Mouse (Mus musculus): ENCODE measurements at regions not wholly inside any gene's neighbourhood (a gene's known extent, or its start where the extent isn't known, plus 50 kb on each side); places are given as distances from the start of the nearest gene placed in this dataset.

DNA sequence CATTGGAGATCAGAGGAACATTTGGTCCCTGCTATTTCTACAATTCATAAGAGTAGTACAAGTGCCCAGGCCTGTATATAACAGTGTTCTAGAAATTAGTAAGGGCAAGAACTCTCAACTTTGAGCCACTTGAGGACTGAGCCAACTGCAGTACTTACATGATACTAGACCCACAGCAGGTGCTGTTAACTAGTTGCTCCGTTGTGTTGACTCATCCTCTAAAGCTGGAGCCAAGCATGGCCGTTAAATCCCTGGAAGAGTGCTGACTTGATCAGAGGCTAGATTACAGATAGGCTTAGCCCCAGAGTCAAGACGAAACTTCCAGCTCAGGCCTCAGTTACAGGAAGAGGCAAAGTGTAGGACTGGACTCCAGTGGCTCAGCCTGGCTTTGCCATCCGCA lies 107.0 kb upstream of the Ncam1 start:
- TF ChIP-seq CEBPB (IDR thresholded peaks at IDR 0.05; ENCODE audit: low read depth), result no peak
- TF ChIP-seq MYOD1 (IDR thresholded peaks at IDR 0.05; ENCODE audit: control insufficient read depth, insufficient read length, low read depth), result peak; percentile 70
- H3ac ChIP-seq (ENCODE audit: control insufficient read depth, insufficient read length, low read depth), result no peak overlapping the region
- H3K79me3 ChIP-seq (ENCODE audit: low read depth), result no peaks in the 10 kb centered on the region
- H3K27me3 ChIP-seq (ENCODE audit: control insufficient read depth, insufficient read depth, insufficient read length), result no peaks in the 10 kb centered on the region
- no peak overlapping the region for H3K4me3 ChIP-seq (ENCODE audit: insufficient read depth, poor library complexity, severe bottlenecking)
- no peaks in the 10 kb centered on the region for H3K79me2 ChIP-seq (ENCODE audit: control insufficient read depth, insufficient read depth)
- H3K36me3 ChIP-seq (ENCODE audit: control insufficient read depth, insufficient read depth), result no peaks in the 10 kb centered on the region

DNA sequence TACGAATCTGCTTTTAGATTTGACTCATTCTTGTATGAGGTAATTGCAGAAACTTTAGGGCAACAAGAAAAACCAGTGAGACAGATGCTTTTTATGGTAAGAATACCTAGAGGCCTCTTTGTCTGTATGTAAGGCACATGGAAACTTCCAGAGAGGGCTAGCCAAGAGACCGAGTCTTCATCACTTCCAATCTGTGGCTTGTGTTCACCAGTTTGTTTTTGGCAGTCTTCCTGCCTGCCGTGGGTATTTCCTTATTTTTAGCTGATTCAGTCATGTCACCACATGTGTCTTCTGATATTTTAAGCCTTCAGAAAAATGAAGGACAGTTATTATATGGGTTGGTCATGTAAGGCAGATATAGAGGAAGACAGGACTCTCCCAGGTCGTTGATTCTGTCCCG lies 100.2 kb upstream of the Ncam1 start:
- H3ac ChIP-seq (ENCODE audit: control insufficient read depth, insufficient read length, low read depth), result no peak overlapping the region
- no peaks in the 10 kb centered on the region for H3K79me2 ChIP-seq (ENCODE audit: control insufficient read depth, insufficient read depth)
- no peak for TF ChIP-seq MYOD1 (IDR thresholded peaks at IDR 0.05; ENCODE audit: control insufficient read depth, insufficient read length, low read depth)
- TF ChIP-seq MAX (IDR thresholded peaks at IDR 0.05), result no peak
- no peak for TF ChIP-seq FOSL1 (IDR thresholded peaks at IDR 0.05; ENCODE audit: insufficient read depth, low read length, poor library complexity, severe bottlenecking)
- no peak for TF ChIP-seq USF1 (IDR thresholded peaks at IDR 0.05; ENCODE audit: low read depth)
- TF ChIP-seq CTCF (IDR thresholded peaks at IDR 0.05; ENCODE audit: control insufficient read depth, insufficient read depth, insufficient read length), result no peak
- no peak for TF ChIP-seq CEBPB (IDR thresholded peaks at IDR 0.05; ENCODE audit: low read depth)
- no peak for TF ChIP-seq MYOG (IDR thresholded peaks at IDR 0.05; ENCODE audit: control insufficient read depth, extremely low read depth, insufficient read length)
- H3K4me3 ChIP-seq (ENCODE audit: insufficient read depth, poor library complexity, severe bottlenecking), result no peak overlapping the region
- H3K36me3 ChIP-seq (ENCODE audit: control insufficient read depth, insufficient read depth), result no peaks in the 10 kb centered on the region
- no peaks in the 10 kb centered on the region for H3K79me3 ChIP-seq (ENCODE audit: low read depth)
- no peaks in the 10 kb centered on the region for H3K27me3 ChIP-seq (ENCODE audit: control insufficient read depth, insufficient read depth, insufficient read length)

DNA sequence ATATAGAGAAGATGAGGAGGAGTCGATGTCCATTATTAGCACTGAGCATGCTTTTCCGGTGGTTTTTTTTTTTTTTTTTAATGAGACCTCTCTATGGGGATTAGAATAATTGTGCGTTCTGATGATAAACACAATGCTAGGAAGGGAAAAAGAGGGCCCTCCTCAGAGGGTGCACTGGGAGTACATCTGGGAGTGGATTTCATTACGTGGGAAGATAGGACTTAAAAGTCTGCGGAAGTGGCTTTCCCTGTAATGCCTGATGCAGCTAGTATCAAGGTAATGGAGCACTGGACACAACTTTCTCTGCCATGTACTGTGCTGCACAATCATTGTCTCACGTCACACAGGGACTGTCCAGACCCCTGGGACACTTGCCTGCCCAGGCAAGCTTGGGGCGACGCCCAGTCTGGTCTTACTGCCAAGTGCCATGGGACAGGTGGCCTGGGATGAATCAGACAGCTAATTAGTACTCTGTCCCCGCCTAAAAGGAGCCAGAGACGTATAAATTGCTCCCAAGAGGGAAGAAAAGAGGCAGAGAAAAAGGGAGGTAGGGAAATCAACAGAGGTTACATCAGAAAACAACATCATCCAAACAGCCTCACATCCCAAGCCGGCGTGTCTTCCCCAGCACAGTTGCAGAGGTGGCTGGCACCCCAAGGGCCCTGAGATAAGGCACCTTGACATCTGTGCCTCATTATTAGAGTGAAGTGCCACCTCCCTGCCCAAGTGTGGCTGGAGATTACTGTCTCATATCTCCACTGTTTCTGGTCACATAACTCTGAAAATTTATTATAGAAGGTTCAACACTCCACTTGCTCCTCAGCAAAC lies 86.0 kb upstream of the Ncam1 start:
- Histone ChIP-seq H3K79me2 (ENCODE audit: control insufficient read depth, insufficient read depth) (no peaks in the 10 kb centered on the region), H3K36me3 (ENCODE audit: control insufficient read depth, insufficient read depth) (no peaks in the 10 kb centered on the region), H3K4me3 (ENCODE audit: insufficient read depth, poor library complexity, severe bottlenecking) (no peak overlapping the region), H3ac (ENCODE audit: control insufficient read depth, insufficient read length, low read depth) (no peak overlapping the region), H3K27me3 (ENCODE audit: control insufficient read depth, insufficient read depth, insufficient read length) (no peaks in the 10 kb centered on the region), H3K79me3 (ENCODE audit: low read depth) (no peaks in the 10 kb centered on the region)
- TF ChIP-seq FOSL1 (IDR thresholded peaks at IDR 0.05; ENCODE audit: insufficient read depth, low read length, poor library complexity, severe bottlenecking) (no peak), CTCF (IDR thresholded peaks at IDR 0.05; ENCODE audit: control insufficient read depth, insufficient read depth, insufficient read length) (no peak), USF1 (IDR thresholded peaks at IDR 0.05; ENCODE audit: low read depth) (no peak), MYOG (IDR thresholded peaks at IDR 0.05; ENCODE audit: control insufficient read depth, extremely low read depth, insufficient read length) (no peak), MAX (IDR thresholded peaks at IDR 0.05) (peak; percentile 25), MYOD1 (IDR thresholded peaks at IDR 0.05; ENCODE audit: control insufficient read depth, insufficient read length, low read depth) (peak; percentile 97), CEBPB (IDR thresholded peaks at IDR 0.05; ENCODE audit: low read depth) (no peak)

DNA sequence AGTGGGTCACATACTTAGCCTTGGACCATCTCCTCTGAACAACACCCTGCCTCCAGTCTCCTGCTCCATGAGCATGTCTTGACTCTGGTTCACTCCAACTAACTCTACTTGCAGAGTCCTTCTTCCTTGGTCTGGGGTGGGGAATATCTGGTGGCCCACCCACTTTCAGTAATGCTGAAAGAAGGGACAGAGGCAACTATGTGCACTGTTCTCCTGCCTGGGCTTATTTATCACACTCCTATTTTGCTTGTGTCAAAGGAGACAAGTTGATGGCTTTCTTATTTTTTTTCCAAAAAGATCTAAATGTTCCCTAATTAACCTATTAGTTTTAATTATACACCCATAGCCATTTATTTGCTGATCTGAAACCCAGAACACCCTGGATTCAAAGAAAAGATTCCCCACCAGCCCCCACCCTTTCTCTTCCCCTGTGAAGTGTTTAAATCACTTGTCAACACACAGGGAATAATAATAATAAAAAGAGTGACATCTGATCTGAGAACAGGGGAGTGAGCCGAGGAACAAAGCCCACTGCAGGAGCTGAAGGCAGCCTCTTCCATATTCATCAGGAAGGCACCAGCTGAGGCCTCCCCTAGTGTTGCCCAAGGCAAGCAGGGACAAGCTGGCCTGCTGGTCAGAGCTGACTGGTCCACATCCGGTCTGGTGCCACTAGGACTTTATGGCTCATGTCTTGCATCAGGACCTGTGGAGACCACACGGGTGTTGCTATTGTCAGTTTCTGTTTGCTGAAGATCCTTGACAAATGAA lies 80.8 kb upstream of the Ncam1 start:
- Histone ChIP-seq H3ac (ENCODE audit: control insufficient read depth, insufficient read length, low read depth) (no peak overlapping the region), H3K79me2 (ENCODE audit: control insufficient read depth, insufficient read depth) (no peaks in the 10 kb centered on the region), H3K27me3 (ENCODE audit: control insufficient read depth, insufficient read depth, insufficient read length) (no peaks in the 10 kb centered on the region), H3K79me3 (ENCODE audit: low read depth) (no peaks in the 10 kb centered on the region), H3K36me3 (ENCODE audit: control insufficient read depth, insufficient read depth) (no peaks in the 10 kb centered on the region), H3K4me3 (ENCODE audit: insufficient read depth, poor library complexity, severe bottlenecking) (no peak overlapping the region)
- TF ChIP-seq MYOG (IDR thresholded peaks at IDR 0.05; ENCODE audit: control insufficient read depth, extremely low read depth, insufficient read length) (no peak), FOSL1 (IDR thresholded peaks at IDR 0.05; ENCODE audit: insufficient read depth, low read length, poor library complexity, severe bottlenecking) (no peak), CTCF (IDR thresholded peaks at IDR 0.05; ENCODE audit: control insufficient read depth, insufficient read depth, insufficient read length) (no peak), MYOD1 (IDR thresholded peaks at IDR 0.05; ENCODE audit: control insufficient read depth, insufficient read length, low read depth) (no peak), MAX (IDR thresholded peaks at IDR 0.05) (no peak), CEBPB (IDR thresholded peaks at IDR 0.05; ENCODE audit: low read depth) (no peak), USF1 (IDR thresholded peaks at IDR 0.05; ENCODE audit: low read depth) (no peak)

DNA sequence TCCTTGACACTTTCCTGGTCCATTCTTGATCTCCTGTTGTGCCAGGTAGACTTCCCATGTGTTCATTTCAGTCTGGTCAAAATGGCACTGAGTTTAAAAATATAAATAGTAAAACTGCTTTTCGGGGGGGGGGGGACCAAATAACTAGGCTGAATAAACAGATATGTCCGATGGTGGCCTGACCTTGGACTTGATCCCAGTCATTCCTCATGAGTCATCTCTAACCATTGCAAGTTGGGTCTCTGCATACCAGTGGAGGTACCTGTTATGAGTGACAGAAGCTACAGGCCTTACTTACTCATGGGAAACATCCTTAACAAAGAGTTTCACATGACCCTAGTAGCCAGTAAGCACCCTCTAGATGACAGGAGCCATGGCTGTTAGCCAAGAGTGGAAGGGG lies 76.2 kb upstream of the Ncam1 start:
- TF ChIP-seq USF1 (IDR thresholded peaks at IDR 0.05; ENCODE audit: low read depth) (peak; percentile 8), MYOG (IDR thresholded peaks at IDR 0.05; ENCODE audit: control insufficient read depth, extremely low read depth, insufficient read length) (no peak)
- no peak overlapping the region for H3ac ChIP-seq (ENCODE audit: control insufficient read depth, insufficient read length, low read depth)
- no peaks in the 10 kb centered on the region for H3K36me3 ChIP-seq (ENCODE audit: control insufficient read depth, insufficient read depth)
- no peaks in the 10 kb centered on the region for H3K79me3 ChIP-seq (ENCODE audit: low read depth)
- no peaks in the 10 kb centered on the region for H3K79me2 ChIP-seq (ENCODE audit: control insufficient read depth, insufficient read depth)
- H3K27me3 ChIP-seq (ENCODE audit: control insufficient read depth, insufficient read depth, insufficient read length), result no peaks in the 10 kb centered on the region
- H3K4me3 ChIP-seq (ENCODE audit: insufficient read depth, poor library complexity, severe bottlenecking), result no peak overlapping the region

DNA sequence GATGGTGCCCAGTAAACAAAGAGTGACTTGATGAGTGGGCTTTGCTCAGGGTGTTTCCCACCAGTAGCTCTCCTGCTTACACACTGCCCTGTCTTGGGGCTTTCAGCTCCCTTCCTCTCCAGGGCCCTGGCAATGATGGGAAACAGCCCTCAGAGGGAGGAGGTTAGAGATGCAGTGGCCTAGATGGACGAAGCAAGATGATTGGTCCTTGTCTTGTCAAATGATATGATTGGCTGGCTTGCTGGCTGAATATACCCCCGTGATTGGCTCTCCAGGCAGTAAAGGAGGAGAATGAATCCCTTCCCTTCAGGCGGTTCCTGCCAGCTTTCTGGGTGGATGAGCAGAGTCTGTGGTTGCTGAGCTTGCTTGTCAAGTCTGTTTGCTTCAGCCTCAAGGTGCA lies 74.8 kb upstream of the Ncam1 start:
- H3K27me3 ChIP-seq (ENCODE audit: control insufficient read depth, insufficient read depth, insufficient read length), result no peaks in the 10 kb centered on the region
- H3K79me2 ChIP-seq (ENCODE audit: control insufficient read depth, insufficient read depth), result no peaks in the 10 kb centered on the region
- no peak overlapping the region for H3ac ChIP-seq (ENCODE audit: control insufficient read depth, insufficient read length, low read depth)
- H3K36me3 ChIP-seq (ENCODE audit: control insufficient read depth, insufficient read depth), result no peaks in the 10 kb centered on the region
- TF ChIP-seq CEBPB (IDR thresholded peaks at IDR 0.05; ENCODE audit: low read depth), result no peak
- no peak overlapping the region for H3K4me3 ChIP-seq (ENCODE audit: insufficient read depth, poor library complexity, severe bottlenecking)
- H3K79me3 ChIP-seq (ENCODE audit: low read depth), result no peaks in the 10 kb centered on the region

Data from C2C12 (cell line).